In the genomic region with DNA sequence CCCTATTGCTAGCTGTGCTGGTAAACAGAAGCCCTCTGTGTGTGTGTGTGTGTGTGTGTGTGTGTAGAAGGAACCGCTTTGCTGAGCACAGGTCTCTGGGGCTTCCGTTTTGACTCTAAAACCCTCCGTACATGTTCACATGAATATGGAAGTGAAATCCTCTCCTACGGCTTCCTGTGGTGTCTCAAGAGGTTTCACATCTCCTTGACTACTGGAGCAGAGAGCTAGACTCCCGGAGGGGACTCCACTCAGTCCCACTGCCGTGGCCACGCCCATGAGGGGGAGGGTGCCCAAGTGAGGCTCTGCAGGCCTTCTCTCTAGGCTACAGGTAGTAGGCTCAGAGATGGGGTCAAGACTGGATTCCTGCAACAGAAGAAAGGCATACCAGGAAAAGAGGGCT, we compare ENCODE assay signal across 8 mouse cellular contexts. TPM values are rescaled to one million over a fixed set of nuclear protein-coding genes. Genes with fewer than 3 reads are reported as not detected.
DNase-seq lines count a peak whose midpoint lies in the region; ATAC-seq lines count a peak whose summit lies in the region.

A gene (plus strand): TSS at position 275 of the 400 bp plus-strand sequence.

- peaks cover 14% of the 10 kb centered on the region for H3K4me1 ChIP-seq in liver, embryonic 12.5 days
- peaks cover 34% of the 10 kb centered on the region for H3K4me1 ChIP-seq in hindbrain, embryonic 10.5 days (replicated peaks)

- H3K27ac ChIP-seq in liver, embryonic 12.5 days, result no peak within 1 kb of the TSS
- no peak within 1 kb of the TSS for H3K27ac ChIP-seq in hindbrain, embryonic 10.5 days

- no peak within 1 kb of the TSS for H3K9ac ChIP-seq in liver, embryonic 12.5 days

- H3K36me3 ChIP-seq in liver, embryonic 12.5 days, result no peaks in the 10 kb centered on the region
- H3K36me3 ChIP-seq in hindbrain, embryonic 10.5 days, result no peaks in the 10 kb centered on the region

- no peak within 1 kb of the TSS for H3K4me2 ChIP-seq in liver, embryonic 12.5 days

- no peak within 1 kb of the TSS for H3K4me3 ChIP-seq in liver, embryonic 12.5 days
- H3K4me3 ChIP-seq in hindbrain, embryonic 10.5 days, result no peak within 1 kb of the TSS

- ATAC-seq in liver, embryonic 12.5 days, result peak; percentile 30; the same call in 1 of the 2 replicates

- H3K9me3 ChIP-seq in liver, embryonic 12.5 days (replicated peaks), result no peaks in the 10 kb centered on the region
- no peaks in the 10 kb centered on the region for H3K9me3 ChIP-seq in hindbrain, embryonic 10.5 days

- H3K27me3 ChIP-seq in liver, embryonic 12.5 days (replicated peaks), result peaks cover 40% of the 10 kb centered on the region
- H3K27me3 ChIP-seq in hindbrain, embryonic 10.5 days (ENCODE audit: insufficient read depth, poor library complexity, severe bottlenecking), result peaks cover 35% of the 10 kb centered on the region

- peak; percentile 83 for DNase-seq in layer of hippocampus, adult 9-11 months
- DNase-seq in layer of hippocampus, postnatal 10 days (ENCODE audit: low spot score in 2 of 2), result no peak
- no peak for DNase-seq in gonadal fat pad, adult 2 months (ENCODE audit: low read depth)
- DNase-seq in skeletal muscle tissue, adult 2 months (ENCODE audit: low read depth, low spot score), result peak; percentile 73
- no peak for DNase-seq in testis, postnatal 14 days (ENCODE audit: low spot score)
- DNase-seq in right cerebral cortex, postnatal 14 days, result no peak
- no peak for DNase-seq in hindbrain, embryonic 10.5 days (ENCODE audit: low spot score)

- 15% methylated on average over 7 of the region's 7 CpGs for WGBS in liver, embryonic 12.5 days (ENCODE audit: insufficient replicate concordance)
- 37% methylated on average over 7 of the region's 7 CpGs for WGBS in hindbrain, embryonic 10.5 days

RNA-seq across cellular contexts. Expression of the gene that starts here (rescaled TPM):
- not detected for total RNA-seq in layer of hippocampus, postnatal 10 days (2021)
- polyA plus RNA-seq in gonadal fat pad, adult 2 months (2012; rRNA removed), result 51.4 and 61.0 TPM in 2 replicates
- polyA plus RNA-seq in liver, embryonic 12.5 days (2016; fragmentation: Nextera tagmentation; extraction: Ambion mirVana), result 0.30 and 0.35 TPM in 2 replicates
- 0.11 and 0.24 TPM in 2 replicates for polyA plus RNA-seq in hindbrain, embryonic 10.5 days (2016; fragmentation: Nextera tagmentation; extraction: Ambion mirVana)

Comparison
In these comparisons a context has a peak if more than half of its experiments do, and no peak if none do; other contexts are left out.
1. RNA of the gene that starts here (polyA plus RNA-seq): 51.4 to 61.0 TPM in gonadal fat pad, adult 2 months; 0.30 to 0.35 TPM in liver, embryonic 12.5 days and 0.11 to 0.24 TPM in hindbrain, embryonic 10.5 days; every median in the first group is over 10 times any median in the second.
2. DNase-seq: peak in layer of hippocampus, adult 9-11 months (single experiment) and skeletal muscle tissue, adult 2 months (single experiment); none in layer of hippocampus, postnatal 10 days (0 of 2), gonadal fat pad, adult 2 months (single experiment), testis, postnatal 14 days (single experiment), right cerebral cortex, postnatal 14 days (single experiment) and hindbrain, embryonic 10.5 days (single experiment).
3. Peak in ATAC-seq in liver, embryonic 12.5 days; RNA of the gene not detected or under 1 TPM.